Mouse (Mus musculus) bone marrow macrophage, adult 2 months (primary cell): ENCODE results near the gene 1700016H13Rik.

Experiments
- CTCF ChIP-seq: IDR thresholded peaks from 2 replicates; pipeline ENCODE4 v1.5.1; 2012; ENCODE audit warnings: low read depth, mild to moderate bottlenecking, low read length, moderate library complexity
- POLR2A ChIP-seq: IDR thresholded peaks from 2 replicates; pipeline ENCODE4 v1.6.1; 2012; ENCODE audit warnings: mild to moderate bottlenecking, low read depth, low read length, borderline replicate concordance

DNA sequence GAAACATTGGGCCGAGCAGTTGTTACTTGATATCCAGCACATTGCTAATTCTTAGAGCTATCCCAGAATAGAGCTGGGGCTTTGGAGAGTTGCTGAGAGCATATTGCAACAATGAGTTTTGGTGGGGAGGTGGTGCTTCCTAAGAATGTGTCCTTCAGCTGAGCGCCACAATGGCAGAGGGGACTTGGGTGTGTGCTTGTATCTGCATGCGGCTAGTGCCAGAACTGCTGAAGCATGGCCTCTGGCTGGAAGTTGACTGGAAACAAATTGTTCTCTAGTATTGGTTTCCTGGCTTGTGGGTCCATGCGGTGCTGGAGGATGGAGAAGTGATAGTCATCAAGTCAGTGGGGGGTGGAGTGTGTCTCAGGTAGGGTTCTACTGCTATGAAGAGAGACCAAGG, 49.5 kb upstream of the 1700016H13Rik start:
- TF ChIP-seq CTCF (no peak), POLR2A (no peak)
